Mouse (Mus musculus) myocyte (in vitro differentiated cells): ENCODE data around the gene Nmnat1. TPM values are rescaled to one million over a fixed set of nuclear protein-coding genes. Genes with fewer than 3 reads are reported as not detected.

ENCODE experiments used
- H3K27me3 ChIP-seq: one replicate; pipeline ENCODE4 v1.6.1; 2011; ENCODE audit not compliant: control insufficient read depth, insufficient read depth, insufficient read length
- H3K36me3 ChIP-seq: one replicate; pipeline ENCODE4 v1.6.1; 2011; ENCODE audit not compliant: control insufficient read depth, insufficient read depth
- H3K4me2 ChIP-seq: one replicate; pipeline ENCODE4 v1.6.1; 2011; ENCODE audit warnings: low read depth, control low read depth
- H3K4me3 ChIP-seq: one replicate; pipeline ENCODE4 v1.5.1; 2011; ENCODE audit warnings: mild to moderate bottlenecking, control low read depth, moderate library complexity
- H3K79me2 ChIP-seq: one replicate; pipeline ENCODE4 v1.6.1; 2011; ENCODE audit not compliant: control insufficient read depth, insufficient read depth
- H3ac ChIP-seq: one replicate; pipeline ENCODE4 v1.6.1; 2011; ENCODE audit not compliant: control insufficient read depth, insufficient read length
- CEBPB ChIP-seq: IDR thresholded peaks from 2 replicates; pipeline ENCODE4 v1.6.1; 2011; ENCODE audit warnings: mild to moderate bottlenecking, moderate library complexity; ENCODE audit not compliant: poor library complexity, insufficient read depth, severe bottlenecking
- E2F4 ChIP-seq: IDR thresholded peaks from one replicate; pipeline ENCODE4 v1.6.1; 2011; ENCODE audit warnings: mild to moderate bottlenecking, control low read depth, moderate library complexity; ENCODE audit not compliant: insufficient read depth
- MAX ChIP-seq: IDR thresholded peaks from one replicate; pipeline ENCODE4 v1.6.1; 2011; ENCODE audit warnings: low read depth, mild to moderate bottlenecking, control low read depth
- MYOD1 ChIP-seq, 3 experiments: IDR thresholded peaks; one replicate each; pipeline ENCODE4 v1.6.1; 2011; ENCODE audit warnings: control low read depth in 2 of 3, low read depth in 2 of 3, mild to moderate bottlenecking in 2 of 3, moderate library complexity in 1 of 3; ENCODE audit not compliant: insufficient read length in 2 of 3, control insufficient read depth in 1 of 3
- MYOG ChIP-seq, 3 experiments: IDR thresholded peaks; one replicate each; pipeline ENCODE4 v1.6.1; 2011; ENCODE audit warnings: control low read depth in 2 of 3, low read depth in 2 of 3, mild to moderate bottlenecking in 2 of 3; ENCODE audit not compliant: insufficient read length in 2 of 3, control insufficient read depth in 1 of 3, insufficient read depth in 1 of 3
- POLR2A ChIP-seq: IDR thresholded peaks from one replicate; pipeline ENCODE4 v1.6.1; 2011; ENCODE audit warnings: low read depth, mild to moderate bottlenecking, control low read depth, moderate library complexity; ENCODE audit not compliant: insufficient read length
- POLR2AphosphoS2 ChIP-seq: IDR thresholded peaks from one replicate; pipeline ENCODE4 v1.6.1; 2011; ENCODE audit warnings: low read depth, control low read depth; ENCODE audit not compliant: insufficient read length
- REST ChIP-seq: IDR thresholded peaks from one replicate; pipeline ENCODE4 v1.6.1; 2011; ENCODE audit warnings: mild to moderate bottlenecking, control low read depth, moderate library complexity; ENCODE audit not compliant: insufficient read depth, insufficient read length
- SRF ChIP-seq: IDR thresholded peaks from one replicate; pipeline ENCODE4 v1.6.1; 2011; ENCODE audit warnings: low read depth; ENCODE audit not compliant: control insufficient read depth, insufficient read length
- TCF12 ChIP-seq: IDR thresholded peaks from one replicate; pipeline ENCODE4 v1.6.1; 2011; ENCODE audit warnings: mild to moderate bottlenecking, control low read depth; ENCODE audit not compliant: poor library complexity, insufficient read depth, severe bottlenecking
- TCF3 ChIP-seq: IDR thresholded peaks from one replicate; pipeline ENCODE4 v1.6.1; 2011; ENCODE audit warnings: low read depth, control low read depth; ENCODE audit not compliant: insufficient read length
- USF1 ChIP-seq: IDR thresholded peaks from one replicate; pipeline ENCODE4 v1.6.1; 2011; ENCODE audit warnings: low read depth, mild to moderate bottlenecking, control low read depth, moderate library complexity
- polyA plus RNA-seq: library from polyadenylated mRNA; unstranded; fragments of >200 nt; fragmentation: generic; extraction: Trizol; gene quantifications from one replicate; pipeline ENCODE4 v1.2.1, GENCODE M21; 2012; ENCODE audit warnings: missing spikeins

Nmnat1 gene
- polyA plus RNA-seq, 1 experiment: 9.3 TPM

- no peak for TF ChIP-seq MYOD1 (IDR thresholded peaks at IDR 0.05; ENCODE audit: control insufficient read depth in 1 of 3, insufficient read length in 2 of 3, low read depth in 2 of 3)
- peak; percentile 19 for TF ChIP-seq POLR2A
- TF ChIP-seq E2F4: no peak
- TF ChIP-seq CEBPB: no peak
- TF ChIP-seq REST: no peak
- TF ChIP-seq TCF3: no peak
- peak; percentile 92 for TF ChIP-seq USF1
- TF ChIP-seq TCF12: no peak
- TF ChIP-seq MYOG (IDR thresholded peaks at IDR 0.05; ENCODE audit: control insufficient read depth in 1 of 3, insufficient read depth in 1 of 3, insufficient read length in 2 of 3, low read depth in 2 of 3): no peak
- no peak for TF ChIP-seq MAX
- TF ChIP-seq SRF: no peak
- TF ChIP-seq POLR2AphosphoS2: no peak
- peaks cover 44% of the 10 kb centered on the region for H3K79me2 ChIP-seq
Observed at GRCm38 (mm10) chr4:149426325-149427199, 58.4 kb downstream of the Nmnat1 start, which contains the start of gene Ube4b. Ube4b (minus strand) TSS chr4:149426749.

GRCm38 (mm10) chr4:149425801-149426292 lies 59.2 kb downstream of the Nmnat1 start:
- peak; percentile 10 for TF ChIP-seq POLR2A
- no peak for TF ChIP-seq MAX
- Histone ChIP-seq H3K36me3 (no peaks in the 10 kb centered on the region), H3K79me2 (peaks cover 51% of the 10 kb centered on the region), H3K4me3 (peak overlapping the region; percentile 94), H3ac (peak overlapping the region; percentile 94), H3K4me2 (peak overlapping the region; percentile 87), H3K27me3 (no peaks in the 10 kb centered on the region)

More at GRCm38 (mm10) chr4:149426325-149427199, 58.4 kb downstream of the Nmnat1 start, which contains the start of gene Ube4b:
- H3K4me3 ChIP-seq: peak within 1 kb of the TSS; percentile 94
- H3K4me2 ChIP-seq: peak within 1 kb of the TSS; percentile 87
- no peaks in the 10 kb centered on the region for H3K36me3 ChIP-seq
- peak within 1 kb of the TSS; percentile 94 for H3ac ChIP-seq
- no peaks in the 10 kb centered on the region for H3K27me3 ChIP-seq

GRCm38 (mm10) chr4:149424755-149425154 lies 60.2 kb downstream of the Nmnat1 start:
- Histone ChIP-seq H3K4me2 (peak overlapping the region; percentile 87), H3K4me3 (peak overlapping the region; percentile 94), H3K27me3 (no peaks in the 10 kb centered on the region), H3ac (no peak overlapping the region), H3K36me3 (no peaks in the 10 kb centered on the region), H3K79me2 (peaks cover 62% of the 10 kb centered on the region)
- TF ChIP-seq USF1: no peak
- TF ChIP-seq MYOG (IDR thresholded peaks at IDR 0.05; ENCODE audit: control insufficient read depth in 1 of 3, insufficient read depth in 1 of 3, insufficient read length in 2 of 3, low read depth in 2 of 3): no peak
- TF ChIP-seq TCF3: no peak
- TF ChIP-seq REST: no peak
- no peak for TF ChIP-seq POLR2AphosphoS2
- TF ChIP-seq CEBPB: no peak
- TF ChIP-seq MYOD1 (IDR thresholded peaks at IDR 0.05; ENCODE audit: control insufficient read depth in 1 of 3, insufficient read length in 2 of 3, low read depth in 2 of 3): no peak
- TF ChIP-seq MAX: no peak
- no peak for TF ChIP-seq POLR2A
- TF ChIP-seq TCF12: no peak
- no peak for TF ChIP-seq SRF
- TF ChIP-seq E2F4: no peak

DNA sequence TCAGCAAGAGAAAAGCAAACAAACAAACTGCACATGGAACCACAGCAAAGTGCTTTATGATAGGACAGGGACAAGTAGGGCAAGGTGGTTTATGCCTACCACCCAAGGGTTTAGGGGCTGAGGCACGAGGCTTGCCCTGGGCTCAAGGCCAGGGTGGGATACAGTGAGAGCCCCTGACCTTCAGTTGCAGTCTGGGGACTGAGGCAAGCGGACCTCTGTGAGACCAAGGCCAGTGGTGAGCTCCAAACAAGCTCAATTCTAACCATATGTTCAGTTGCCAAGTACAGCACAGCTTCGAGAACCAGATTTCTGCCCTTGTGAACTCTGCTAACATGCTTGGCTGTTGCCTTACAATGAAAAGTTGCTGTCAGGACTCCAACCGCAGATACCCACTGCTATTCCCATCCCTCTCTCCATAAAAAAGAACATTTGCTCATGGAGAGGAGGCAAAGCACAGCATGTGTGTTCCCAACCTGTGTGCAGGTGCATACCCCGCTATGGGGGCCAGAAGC lies 67.1 kb downstream of the Nmnat1 start:
- Histone ChIP-seq H3K27me3 (no peaks in the 10 kb centered on the region), H3K36me3 (no peaks in the 10 kb centered on the region), H3ac (no peak overlapping the region), H3K79me2 (peaks cover 100% of the 10 kb centered on the region), H3K4me3 (no peak overlapping the region), H3K4me2 (no peak overlapping the region)
- TF ChIP-seq POLR2AphosphoS2: no peak
- no peak for TF ChIP-seq TCF3
- TF ChIP-seq USF1: no peak
- TF ChIP-seq MAX: no peak
- TF ChIP-seq MYOG (IDR thresholded peaks at IDR 0.05; ENCODE audit: control insufficient read depth in 1 of 3, insufficient read depth in 1 of 3, insufficient read length in 2 of 3, low read depth in 2 of 3): no peak
- TF ChIP-seq E2F4: no peak

Other genes with a start within 250 kb of the Nmnat1 start
- 26.7 TPM for gene Kif1b, start 177.5 kb downstream of the Nmnat1 start, polyA plus RNA-seq
- gene Ube4b, start 58.5 kb downstream of the Nmnat1 start, polyA plus RNA-seq: 57.4 TPM
- not detected for gene Rbp7, start 30.2 kb downstream of the Nmnat1 start, polyA plus RNA-seq
- gene Tmem274, start 7.8 kb downstream of the Nmnat1 start, polyA plus RNA-seq: not detected
- 45.5 TPM for gene Lzic, start within 50 bp of the Nmnat1 start, polyA plus RNA-seq
- gene Ctnnbip1, start 33.0 kb upstream of the Nmnat1 start, polyA plus RNA-seq: 19.9 TPM
- 52.1 TPM for gene Clstn1, start 101.3 kb upstream of the Nmnat1 start, polyA plus RNA-seq
- gene Pik3cd, start 217.4 kb upstream of the Nmnat1 start, polyA plus RNA-seq: 1.4 TPM